Mouse (Mus musculus) monocyte, adult 5-6 weeks (primary cell): ENCODE measurements around the gene Clic1. TPM values are rescaled to one million over a fixed set of nuclear protein-coding genes. Genes with fewer than 3 reads are reported as not detected.
A peak's percentile ranks its signal among the peaks of the same experiment; 100 is the strongest.
"Not testable (repeated sequence)": the region's sequence is repeated elsewhere in the genome, so short reads cannot be mapped to it uniquely, and the experiment has no call there.

ENCODE experiments used
- ATAC-seq: fragments of 153-309, 156-312 bp; replicated peaks from 2 replicates; pipeline ENCODE4 v1.8.0; 2017; ENCODE audit warnings: mild to moderate bottlenecking; ENCODE audit not compliant: low TSS enrichment, insufficient number of reproducible peaks, severe bottlenecking, poor library complexity, low FRiP score
- total RNA-seq: library from RNA; stranded (forward); fragments of 200-1000, 200-491, 200-594 nt; gene quantifications from 3 replicates; pipeline ENCODE4 v1.2.3, GENCODE M21; 2017

The Clic1 gene
- total RNA-seq: 356 to 514 TPM (median 477 TPM) in 3 replicates

- ATAC-seq: no peak; the same call in 1 of the 2 replicates
Observed at GRCm38 (mm10) chr17:35049561-35050016, at the start of gene Clic1. Gene Clic1 (plus strand): TSS chr17:35049966.

DNA sequence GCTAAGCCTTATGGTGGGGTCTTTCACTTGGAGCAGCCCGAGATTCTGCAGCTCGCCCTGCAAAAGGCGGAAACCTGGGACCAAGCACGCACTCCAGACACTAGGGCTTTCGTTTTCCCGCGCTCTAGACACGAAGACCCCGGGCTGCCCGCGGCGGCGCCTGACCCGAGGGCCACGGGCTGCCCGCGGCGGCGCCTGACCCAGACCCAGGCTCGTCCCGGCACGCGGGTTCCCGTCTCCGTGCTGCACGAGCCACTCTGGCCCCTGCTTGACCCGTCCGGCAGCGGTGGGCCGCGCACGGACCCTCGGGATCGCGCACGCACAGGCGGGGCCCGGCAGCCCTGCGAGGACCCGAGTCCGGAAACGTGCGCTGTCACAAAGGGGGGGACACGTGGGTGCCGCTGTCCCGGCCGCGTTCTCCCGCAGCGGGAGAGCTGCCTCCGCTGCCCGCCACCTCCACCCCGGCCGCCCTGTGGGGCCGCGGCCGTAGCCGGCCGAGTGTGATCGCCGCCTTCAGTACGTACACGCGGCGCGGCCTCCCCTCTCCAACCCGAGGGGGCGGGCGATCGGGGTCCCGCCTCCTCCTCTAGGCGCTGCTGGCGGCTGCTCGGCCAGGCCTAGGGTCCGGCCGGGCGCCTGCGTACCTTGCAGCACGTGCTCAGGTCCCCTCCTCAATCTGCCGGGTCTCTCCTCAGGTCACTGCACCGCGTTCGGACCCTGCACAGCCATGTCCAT lies 48.9 kb upstream of the Clic1 start, which contains the start of gene Vars:
Vars (plus strand) TSS at position 271 of the 735 bp plus-strand sequence.
- ATAC-seq: peak; percentile 29

DNA sequence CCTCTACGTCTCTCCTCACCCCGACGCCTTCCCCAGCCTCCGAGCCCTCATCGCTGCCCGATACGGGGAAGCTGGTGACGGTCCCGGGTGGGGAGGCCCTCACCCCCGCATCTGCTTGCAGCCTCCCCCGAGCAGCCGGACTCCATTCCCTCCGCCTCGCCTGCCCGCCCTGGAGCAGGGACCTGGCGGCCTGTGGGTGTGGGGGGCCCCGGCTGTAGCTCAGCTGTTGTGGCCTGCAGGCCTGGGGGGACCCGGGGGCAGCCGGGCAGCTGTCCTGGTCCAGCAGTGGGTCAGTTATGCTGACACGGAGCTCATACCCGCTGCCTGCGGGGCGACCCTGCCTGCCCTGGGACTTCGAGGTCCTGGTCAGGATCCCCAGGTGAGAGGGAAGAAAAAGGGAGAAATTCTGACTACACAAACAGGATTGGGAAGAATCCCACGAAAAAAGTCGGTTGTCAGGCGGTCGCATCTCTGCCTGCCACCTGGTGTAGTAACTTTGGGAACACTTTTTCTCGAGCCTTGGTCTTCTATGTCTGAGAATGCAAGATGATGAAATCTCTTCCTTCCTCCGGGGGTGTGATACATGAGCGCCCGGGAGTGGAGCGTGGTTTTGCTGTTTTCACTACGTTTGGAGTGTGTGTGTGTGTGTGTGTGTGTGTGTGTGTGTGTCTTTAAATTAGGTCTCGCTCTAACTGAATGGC lies 48.2 kb upstream of the Clic1 start:
- no peak for ATAC-seq

GRCm38 (mm10) chr17:35002153-35002865 lies 47.5 kb upstream of the Clic1 start:
- ATAC-seq: no peak

DNA sequence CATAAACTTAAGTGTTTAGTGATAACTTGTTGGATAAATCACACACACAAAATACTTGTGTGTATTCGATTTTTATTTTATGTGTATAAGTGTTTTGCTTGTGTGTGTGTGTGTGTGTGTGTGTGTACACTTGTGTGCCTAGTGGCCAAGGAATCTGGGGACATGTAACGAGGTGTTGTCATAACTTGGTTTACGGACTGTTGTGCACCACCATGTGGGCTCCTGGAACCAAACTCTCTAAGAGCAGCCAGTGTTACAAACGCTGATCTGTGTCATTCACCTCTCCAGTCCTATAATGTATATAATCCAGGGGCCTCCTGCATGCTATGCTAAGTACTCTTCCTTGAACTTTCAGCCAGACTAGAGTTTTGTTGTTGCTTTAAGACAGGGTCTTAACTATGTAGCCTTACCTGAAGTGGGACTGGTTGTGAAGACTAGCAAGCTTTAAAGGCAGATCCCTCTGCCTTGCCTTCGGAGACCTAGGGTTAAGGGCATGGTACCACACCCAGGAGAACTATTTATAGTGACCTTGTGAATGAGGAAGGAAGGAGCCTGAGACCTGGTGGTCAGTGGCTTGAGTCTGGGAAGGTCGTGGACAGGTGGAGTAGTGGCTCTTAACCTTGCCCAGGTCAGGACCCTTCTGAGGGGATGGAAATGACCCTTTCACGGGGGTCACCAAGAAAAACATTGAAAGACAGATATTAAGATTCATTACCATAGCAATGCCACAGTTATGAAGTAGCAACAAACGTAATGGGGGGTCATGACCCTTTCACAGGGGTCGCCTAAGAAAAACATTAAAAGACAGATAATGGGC lies 46.5 kb upstream of the Clic1 start:
- ATAC-seq: peak; percentile 29; the same call in 1 of the 2 replicates

DNA sequence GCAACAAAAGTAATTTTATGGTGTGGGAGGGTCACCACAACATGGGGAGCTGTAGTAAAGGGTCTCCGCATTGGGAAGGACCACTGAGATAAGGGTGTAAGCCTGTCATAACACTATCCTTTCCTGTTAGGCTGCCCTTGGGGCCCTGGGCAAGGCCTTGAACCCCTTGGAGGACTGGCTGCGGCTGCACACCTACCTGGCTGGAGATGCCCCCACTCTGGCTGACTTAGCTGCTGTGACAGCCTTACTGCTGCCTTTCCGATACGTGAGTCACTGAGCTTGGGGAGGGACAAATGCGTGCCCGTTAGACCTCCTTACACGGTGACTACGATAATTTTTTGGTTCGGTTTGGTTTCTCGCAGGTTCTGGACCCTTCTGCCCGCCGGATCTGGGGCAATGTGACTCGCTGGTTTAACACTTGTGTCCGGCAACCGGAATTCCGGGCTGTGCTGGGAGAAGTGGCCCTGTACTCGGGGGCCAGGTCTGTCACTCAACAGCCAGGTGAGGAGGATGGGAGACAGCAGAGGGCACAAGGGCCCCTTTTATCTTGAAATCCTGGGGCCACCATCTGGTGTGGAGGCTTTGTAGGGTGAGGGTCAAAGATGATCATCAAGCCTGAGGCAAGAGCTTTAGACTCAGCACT lies 45.6 kb upstream of the Clic1 start:
- ATAC-seq: no peak

DNA sequence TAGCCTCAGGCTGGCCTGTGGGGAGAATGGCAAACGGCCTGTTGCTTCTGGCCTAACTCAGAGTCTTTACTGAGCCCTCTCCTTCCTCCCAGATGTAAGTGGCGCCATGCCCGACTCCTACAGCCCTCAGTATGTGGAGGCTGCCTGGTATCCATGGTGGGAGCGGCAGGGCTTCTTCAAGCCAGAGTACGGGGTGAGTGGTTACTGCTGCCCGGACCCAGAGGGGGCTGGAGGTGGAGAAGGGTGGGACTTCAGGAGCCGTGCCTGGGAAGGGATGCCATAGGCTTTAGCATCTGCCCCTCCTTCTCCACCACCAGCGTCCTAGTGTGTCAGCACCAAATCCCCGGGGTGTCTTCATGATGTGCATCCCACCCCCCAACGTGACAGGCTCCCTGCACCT lies 44.6 kb upstream of the Clic1 start:
- ATAC-seq: no peak

DNA sequence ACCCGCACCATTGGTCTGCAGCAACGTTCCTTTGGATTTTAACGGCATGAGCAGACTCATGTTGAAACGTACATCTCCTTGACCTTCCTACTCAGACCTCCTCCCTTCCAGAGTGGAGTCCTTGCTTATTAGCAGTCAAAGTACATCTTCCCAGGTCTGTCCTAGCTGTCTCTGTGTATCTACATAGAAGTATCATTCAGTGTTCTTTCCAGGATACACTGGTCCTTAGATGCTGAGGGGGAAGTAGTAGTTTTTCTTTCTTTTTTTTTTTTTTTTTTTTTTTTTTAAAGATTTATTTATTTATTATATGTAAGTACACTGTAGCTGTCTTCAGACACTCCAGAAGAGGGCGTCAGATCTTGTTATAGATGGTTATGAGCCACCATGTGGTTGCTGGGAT lies 43.9 kb upstream of the Clic1 start:
- not testable (repeated sequence) for ATAC-seq

DNA sequence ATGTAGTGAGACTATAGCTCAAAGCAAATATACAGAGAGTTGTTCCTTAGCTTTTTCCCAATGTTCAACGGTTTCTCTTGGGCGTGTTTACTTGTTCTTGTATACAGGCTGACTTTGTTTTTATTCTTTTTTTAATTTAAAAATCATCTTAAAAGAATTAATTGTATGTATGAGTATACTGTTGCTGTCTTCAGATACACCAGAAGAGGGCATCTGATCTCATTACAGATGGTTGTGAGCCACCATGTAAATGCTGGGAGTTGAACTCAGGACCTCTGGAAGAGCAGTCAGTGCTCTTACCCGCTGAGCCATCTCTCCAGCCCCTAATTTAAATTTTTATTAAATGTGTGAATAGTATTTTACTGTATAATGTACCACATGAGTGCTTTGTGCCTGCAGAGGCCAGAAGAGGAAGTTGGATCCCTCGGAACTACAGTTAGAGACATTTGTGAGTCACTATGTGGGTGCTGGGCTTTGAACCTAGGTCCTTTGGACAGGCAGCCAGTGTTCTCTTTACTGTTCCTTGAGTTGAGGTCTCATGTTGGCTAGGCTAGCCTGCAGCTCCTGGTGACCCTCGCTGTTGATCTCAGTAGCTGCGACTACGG lies 42.3 kb upstream of the Clic1 start:
- ATAC-seq: no peak

DNA sequence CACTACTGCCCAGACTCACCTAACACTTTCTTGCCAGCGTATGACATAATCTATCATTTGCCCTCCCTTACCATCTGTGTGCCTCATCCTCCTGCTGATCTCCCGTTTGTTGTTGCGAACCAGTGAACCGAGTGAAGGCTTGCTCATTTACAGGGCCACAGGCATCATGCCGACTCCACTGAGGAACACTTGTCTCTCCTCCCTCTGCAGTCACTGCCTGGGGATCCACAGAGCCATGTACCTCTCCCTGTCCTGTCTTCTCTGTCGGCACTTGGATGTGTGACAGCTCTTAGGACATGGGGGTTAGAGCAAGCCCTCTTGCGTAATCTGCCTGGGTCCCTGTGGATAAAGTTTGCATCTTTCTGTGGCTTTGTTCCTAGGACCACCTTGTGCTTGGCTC lies 40.2 kb upstream of the Clic1 start:
- ATAC-seq: no peak

DNA sequence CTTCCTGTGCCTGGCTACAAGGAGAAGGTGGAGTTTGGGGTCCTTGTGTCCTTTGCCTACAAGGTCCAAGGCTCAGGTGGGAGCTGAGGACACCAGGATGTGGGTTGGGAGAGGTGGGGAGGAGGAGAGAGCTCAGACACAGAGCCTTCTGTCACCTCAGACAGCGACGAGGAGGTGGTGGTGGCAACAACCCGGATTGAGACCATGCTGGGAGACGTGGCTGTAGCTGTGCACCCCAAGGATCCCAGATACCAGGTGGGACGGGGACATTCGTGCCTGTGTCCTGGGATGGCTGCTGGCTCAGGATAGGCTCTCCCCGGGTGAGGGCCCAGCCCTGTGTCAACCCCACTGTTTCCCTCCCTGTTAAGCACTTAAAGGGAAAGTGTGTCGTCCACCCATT lies 38.3 kb upstream of the Clic1 start:
- ATAC-seq: no peak

DNA sequence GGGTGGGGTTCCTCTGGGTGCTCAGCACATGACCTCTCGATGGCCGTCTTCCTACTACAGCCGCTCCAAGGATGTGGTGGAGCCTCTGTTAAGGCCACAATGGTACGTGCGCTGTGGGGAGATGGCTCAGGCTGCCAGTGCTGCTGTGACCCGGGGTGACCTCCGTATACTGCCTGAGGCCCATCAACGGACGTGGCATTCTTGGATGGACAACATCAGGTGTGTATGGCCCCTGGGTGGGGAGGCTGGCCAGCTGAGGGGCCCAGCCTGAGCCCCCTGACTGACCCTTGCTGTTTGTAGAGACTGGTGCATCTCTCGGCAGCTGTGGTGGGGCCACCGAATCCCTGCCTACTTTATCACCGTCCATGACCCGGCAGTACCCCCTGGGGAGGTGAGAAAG lies 37.3 kb upstream of the Clic1 start:
- ATAC-seq: no peak

DNA sequence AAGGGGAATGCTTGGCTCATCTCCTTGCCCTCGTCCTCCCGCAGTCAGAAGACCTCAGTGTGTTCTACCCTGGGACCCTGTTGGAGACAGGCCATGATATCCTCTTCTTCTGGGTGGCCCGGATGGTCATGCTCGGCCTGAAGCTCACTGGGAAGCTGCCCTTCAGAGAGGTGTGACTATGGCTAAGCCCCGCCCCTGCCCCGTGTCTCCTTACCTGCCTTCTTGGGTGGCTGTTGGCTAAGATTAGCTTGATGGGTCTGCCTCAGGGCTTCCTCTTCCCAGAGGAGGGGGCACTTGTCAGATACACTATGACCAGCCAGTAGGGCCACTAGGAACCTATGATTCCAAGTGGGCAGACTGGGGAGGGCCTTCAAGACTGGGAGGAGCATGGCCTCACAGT lies 36.5 kb upstream of the Clic1 start:
- no peak for ATAC-seq

GRCm38 (mm10) chr17:35015296-35015695 lies 34.5 kb upstream of the Clic1 start:
- no peak for ATAC-seq

GRCm38 (mm10) chr17:35016376-35016775 lies 33.4 kb upstream of the Clic1 start, which contains the start of gene Vwa7:
Gene Vwa7 (plus strand): TSS chr17:35016579.
- ATAC-seq: no peak

DNA sequence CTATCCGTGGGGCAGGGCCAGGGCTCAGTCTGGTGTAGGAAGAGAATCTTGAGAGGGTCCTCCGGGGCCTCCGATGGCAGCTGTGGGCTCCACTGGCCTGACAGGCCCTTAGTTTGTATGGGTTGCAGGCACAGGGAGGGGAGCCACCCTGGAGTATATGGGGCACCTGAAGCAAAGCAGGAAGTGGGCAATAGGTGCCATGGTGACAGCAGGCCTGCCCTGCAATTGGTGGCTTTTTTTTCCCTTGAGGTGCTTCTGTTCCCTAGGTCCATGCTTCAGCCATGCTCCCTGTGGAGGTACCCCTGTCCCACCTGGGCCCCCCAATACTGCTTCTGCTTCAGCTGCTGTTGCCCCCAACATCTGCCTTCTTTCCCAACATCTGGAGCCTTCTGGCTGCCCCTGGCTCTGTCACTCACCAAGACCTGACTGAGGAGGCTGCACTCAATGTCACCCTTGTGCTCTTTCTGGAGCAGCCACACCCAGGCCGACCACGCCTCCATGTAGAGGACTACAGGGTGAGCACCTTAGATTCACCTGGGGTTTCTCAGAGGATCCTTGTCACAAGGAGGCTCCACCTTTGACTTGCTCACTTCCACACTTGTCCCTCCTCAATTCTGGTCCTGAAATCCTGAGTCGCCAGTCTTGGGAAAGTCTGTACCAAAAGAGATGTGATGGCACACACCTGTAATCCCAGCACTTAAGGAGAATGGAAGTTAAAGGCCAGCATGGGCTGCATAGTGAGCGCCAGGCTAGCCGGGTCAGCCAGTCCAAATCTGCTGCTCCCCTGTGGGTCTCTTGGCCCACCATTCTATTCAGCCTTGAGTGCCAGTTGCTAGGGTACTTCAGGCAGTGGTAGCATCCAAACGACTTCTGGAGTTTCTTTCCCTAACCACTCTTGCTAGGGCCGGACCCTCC lies 32.7 kb upstream of the Clic1 start:
- no peak for ATAC-seq

GRCm38 (mm10) chr17:35017706-35018030 lies 32.1 kb upstream of the Clic1 start:
- ATAC-seq: no peak
